Mouse (Mus musculus): ENCODE data around the gene Tgfb2. TPM values are rescaled to one million over a fixed set of nuclear protein-coding genes. Genes with fewer than 3 reads are reported as not detected.
A peak's percentile ranks its signal among the peaks of the same experiment; 100 is the strongest.

The Tgfb2 gene
- total RNA-seq, 1 experiment from 2014 or later, result not detected

DNA sequence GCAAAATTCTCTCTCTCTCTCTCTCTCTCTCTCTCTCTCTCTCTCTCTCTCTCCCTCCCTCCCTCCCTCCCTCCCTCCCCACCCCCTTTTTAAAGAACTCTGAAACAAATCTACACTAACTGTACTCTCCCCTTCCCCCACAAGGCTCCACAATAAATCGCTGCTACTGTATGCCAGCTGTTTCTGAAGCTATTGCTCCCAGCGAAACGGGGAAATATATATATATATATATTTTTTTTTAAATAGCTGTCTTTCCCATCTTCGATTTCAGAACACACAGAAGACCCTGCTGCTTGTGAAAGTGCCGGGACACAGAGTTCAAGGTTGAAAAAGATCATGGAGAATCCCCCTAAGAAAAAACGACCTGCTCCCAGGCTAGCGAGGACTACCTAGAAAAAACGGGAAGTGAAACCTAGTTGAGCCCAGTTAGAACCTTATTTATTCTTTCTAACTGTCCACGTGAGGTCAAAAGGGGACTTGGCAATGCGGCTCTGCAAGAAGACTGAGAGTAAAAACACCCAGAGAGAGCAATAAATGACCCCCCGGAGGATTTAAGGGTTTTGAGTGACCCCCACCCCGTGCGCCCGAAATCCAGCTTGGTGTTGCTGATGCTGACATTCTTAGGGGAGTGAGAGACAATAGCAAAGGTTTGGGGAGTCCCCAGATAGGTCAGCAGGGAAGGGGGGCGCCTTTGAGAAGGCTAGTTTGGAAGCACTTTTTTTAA is 2.4 kb downstream of the Tgfb2 start:
- ATAC-seq (replicated peaks; ENCODE audit: low read depth, poor library complexity, severe bottlenecking), result peak; percentile 42; the same call in 1 of the 2 replicates

DNA sequence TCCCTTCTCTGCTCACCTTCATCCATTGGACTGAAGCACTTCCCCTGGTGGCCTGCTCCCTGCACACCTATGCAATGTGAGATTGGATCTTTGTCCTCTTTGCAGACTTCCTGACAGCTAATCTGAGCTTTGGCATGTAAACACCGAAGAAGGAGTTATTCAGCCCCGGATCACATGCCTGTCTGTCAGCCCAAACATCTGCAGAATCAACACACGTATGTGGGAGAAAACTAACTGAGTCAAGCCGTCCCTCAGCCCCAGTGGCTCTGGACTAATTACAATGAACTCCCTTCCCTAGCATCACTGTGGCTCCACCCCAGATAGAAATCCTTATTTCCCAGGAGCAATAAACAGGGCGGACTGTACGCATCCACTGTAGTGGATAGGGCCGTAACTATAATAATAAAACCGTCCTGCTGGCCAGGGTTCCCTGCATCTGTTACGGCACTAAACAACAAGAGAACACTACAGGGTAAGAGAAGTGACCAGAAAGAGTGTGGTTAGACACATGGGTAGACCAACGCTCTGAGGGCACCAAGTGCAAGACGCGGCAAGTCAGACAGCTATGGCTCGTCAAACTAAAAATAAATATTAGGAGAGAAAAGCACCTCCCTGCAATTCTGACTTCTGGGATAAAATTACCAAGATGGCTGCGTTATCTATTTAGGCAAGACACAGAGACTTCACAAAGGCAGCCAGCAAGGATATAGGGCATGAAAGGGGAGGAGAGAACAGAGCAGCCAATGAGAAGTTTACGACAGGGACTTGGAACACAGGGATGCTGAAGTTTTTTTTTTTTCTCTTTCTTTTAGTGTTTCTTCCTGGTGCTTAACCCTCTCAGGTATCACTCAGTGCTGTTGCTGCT is 3.2 kb downstream of the Tgfb2 start:
- ATAC-seq (replicated peaks; ENCODE audit: low read depth, poor library complexity, severe bottlenecking), result no peak

DNA sequence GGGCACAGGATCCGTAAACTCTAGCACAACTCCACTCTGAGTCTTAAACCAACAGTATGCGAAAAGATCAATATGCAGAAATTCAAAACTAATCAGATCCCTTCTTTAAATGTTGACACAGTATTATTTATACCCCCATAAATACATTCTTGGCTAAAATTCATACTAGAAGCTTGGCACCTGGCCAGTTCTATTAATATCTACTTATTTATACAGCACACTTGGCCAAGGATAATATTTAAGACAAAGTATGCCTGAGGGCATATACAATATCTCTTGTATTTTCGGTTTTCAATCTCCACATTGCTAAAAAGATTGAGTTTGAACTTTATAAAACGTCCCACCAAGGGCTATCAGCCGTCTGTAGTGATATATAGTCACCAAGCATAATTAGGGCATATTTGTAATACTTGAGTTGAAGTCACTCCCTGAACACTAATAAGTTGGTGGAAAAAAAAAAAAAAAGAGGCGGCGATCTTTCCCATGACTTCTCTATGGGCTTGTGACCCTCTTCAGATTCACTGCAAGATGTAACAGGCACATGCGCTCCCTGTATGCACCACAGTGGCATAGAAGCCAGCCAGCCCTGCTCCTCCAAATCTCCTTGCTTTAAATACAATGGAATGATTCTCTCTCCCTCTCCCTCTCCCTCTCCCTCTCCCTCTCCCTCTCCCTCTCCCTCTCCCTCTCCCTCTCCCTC is 4.4 kb downstream of the Tgfb2 start:
- no peak for ATAC-seq (replicated peaks; ENCODE audit: low read depth, poor library complexity, severe bottlenecking)

DNA sequence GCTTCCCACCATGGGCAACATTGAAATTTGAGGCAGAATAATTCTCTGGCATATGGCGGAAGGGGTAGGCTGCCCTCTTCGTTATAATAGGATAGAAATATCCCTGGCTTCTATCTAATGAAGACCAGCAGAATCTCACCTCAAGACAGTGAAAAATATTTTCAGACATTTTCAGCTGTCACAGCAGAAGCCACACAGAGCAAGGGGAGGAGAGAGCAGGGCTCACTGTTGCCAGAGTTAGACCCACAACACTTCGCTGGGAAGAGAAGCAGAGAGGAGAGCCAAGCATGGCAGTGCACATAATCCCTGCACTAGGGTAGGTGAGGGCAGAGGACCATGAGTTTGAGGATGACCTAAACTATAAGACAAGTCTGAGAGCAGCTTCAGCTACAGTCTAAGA is 5.3 kb downstream of the Tgfb2 start:
- ATAC-seq (replicated peaks; ENCODE audit: low read depth, poor library complexity, severe bottlenecking), result no peak

DNA sequence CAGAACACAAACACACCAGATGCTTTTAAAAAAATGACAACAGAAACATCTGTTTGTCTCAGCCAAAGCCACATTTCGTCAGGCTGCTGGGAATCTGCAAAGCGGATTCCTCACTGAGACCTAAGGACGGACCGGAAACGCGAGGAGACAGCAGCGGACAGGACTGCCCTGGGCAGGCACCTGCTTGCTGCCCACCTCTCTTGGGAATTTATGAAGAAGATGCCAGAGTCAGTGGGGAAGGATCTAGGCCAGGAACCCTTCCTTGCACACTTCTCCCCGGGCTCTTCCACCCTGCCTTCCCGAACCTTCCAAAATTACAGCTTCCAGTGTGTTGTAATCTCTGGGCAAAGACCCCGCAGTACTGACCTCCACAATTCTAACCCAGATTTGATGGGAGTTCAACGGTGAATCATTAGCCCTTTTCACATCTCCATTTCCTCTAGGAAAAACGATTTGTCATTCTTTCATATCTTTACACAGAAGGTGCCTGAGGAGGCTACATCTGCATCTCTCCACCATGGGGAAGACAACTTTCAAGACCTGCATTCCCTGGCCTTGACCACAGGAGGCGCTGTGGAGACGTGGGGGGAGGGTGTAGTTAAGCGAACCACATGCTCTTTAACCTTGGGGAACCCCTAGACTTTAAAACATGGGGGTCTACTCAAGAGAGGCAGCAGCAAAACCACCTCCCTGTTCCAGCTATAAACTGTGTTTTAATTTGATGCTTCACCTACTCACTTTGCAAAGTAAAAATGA is 7.0 kb downstream of the Tgfb2 start:
- peak; percentile 57 for ATAC-seq (replicated peaks; ENCODE audit: low read depth, poor library complexity, severe bottlenecking)

DNA sequence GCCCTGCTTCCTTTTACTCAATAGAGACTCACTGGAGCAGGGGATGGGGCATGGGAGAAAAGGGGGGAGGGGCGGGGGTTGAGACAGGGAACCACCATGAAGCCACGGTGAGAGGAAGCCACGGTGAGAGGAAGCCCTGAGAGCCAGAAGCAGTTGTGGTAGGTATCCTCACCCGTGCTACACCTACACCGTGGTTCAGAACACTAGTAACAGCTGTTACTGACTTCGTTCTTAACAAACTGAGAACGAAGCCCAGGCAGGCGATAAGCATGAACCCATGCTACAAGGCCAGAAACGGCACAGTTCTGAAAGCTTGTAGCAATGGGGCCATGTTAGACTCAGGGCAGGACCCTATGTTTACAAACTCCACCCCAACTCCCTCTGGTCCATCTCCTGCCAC is 9.6 kb downstream of the Tgfb2 start:
- ATAC-seq (replicated peaks; ENCODE audit: low read depth, poor library complexity, severe bottlenecking), result no peak

DNA sequence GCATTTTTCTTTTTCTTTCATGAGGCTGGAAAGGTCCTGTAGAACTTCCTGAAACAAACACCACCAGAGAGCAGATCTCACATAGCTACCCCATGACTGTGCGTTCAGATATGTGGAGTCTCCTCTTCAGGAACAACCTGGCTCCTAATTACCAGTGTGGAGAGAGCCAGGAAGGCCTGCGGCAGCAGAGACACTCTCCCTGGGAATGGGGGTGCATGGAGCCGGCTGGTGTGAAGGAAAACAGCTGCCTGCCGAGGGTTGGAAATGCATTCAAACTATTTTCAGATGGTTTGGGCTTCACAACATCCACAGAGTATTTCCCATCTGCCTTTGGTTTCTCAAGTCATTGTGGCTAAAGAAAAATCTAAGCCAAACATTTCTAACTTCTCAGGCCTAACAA is 10.4 kb downstream of the Tgfb2 start:
- no peak for ATAC-seq (replicated peaks; ENCODE audit: low read depth, poor library complexity, severe bottlenecking)

DNA sequence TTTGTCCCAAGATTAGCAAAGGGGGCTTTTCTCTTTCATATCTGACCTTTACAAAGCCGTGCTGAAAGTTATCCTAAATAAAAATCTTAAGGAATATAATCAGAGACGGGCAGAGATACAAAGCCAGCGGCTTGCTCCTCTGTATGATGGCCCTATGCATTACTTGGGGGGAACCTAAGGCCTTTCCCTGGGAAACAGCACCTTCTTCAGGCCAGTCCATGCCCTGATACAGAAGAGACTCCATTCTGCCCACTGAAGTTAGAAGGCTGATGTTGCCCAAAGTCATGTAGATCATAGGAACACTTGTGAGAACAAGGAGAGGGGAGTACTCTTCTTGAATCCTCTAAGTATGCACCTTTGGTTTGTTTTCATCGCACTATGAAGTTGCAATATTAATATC is 13.4 kb downstream of the Tgfb2 start:
- no peak for ATAC-seq (replicated peaks; ENCODE audit: low read depth, poor library complexity, severe bottlenecking)

DNA sequence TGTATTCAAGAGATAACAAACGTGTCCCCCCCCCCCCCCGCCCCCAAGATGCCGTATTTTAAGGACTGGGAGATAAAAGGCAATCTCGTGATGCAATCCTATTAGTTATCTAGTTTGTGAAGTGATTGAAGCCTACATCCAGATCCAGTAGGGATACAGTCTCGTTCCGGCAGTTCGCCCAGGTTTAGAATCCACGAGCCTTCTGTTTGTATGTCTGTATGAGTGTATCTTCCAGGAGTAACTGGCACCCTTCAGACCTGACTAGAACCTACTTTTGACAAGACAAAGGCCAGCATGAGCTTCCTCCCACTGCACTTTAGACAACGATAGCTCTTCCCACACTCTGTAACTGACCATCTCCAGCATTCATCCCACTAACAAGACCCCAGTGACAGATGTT is 14.1 kb downstream of the Tgfb2 start:
- no peak for ATAC-seq (replicated peaks; ENCODE audit: low read depth, poor library complexity, severe bottlenecking)

DNA sequence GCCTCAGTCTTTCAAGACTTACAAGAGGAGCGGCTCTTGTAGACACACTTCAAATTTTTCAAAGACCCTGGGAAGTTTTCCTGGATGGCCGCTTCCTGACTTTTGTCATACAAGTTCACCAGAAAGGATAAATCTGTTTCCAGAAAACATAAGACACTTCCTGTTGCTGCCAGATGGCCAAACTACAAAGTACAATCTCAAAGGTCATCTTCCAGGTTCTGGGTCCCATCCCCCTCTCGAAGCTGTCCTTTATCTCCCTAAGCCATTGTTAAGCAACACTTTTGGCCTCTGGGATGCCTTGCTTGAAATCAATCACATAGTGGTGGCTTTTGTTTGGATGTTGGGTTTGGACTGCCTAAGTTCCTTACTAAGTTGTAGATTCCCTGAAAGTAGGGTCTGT is 21.7 kb downstream of the Tgfb2 start:
- ATAC-seq (replicated peaks; ENCODE audit: low read depth, poor library complexity, severe bottlenecking), result no peak

DNA sequence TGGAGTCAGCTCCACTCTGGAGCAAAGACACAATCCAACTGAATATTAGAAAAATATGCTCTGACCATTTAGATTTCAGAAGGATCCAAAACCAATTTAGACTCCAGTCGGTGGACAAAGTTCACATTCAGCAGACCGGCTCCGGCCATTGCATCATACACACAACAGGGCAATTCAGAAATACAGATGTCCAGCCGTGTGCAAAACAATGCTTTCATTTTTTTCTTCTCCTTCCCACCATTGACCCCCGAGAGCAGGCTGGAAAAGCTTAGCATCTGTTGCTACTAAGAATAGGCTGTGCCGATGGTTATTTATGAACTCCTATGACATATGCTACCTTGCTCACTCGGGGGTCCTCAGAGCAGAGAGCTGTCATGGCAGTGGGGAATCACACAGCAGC is 23.2 kb downstream of the Tgfb2 start:
- no peak for ATAC-seq (replicated peaks; ENCODE audit: low read depth, poor library complexity, severe bottlenecking)

DNA sequence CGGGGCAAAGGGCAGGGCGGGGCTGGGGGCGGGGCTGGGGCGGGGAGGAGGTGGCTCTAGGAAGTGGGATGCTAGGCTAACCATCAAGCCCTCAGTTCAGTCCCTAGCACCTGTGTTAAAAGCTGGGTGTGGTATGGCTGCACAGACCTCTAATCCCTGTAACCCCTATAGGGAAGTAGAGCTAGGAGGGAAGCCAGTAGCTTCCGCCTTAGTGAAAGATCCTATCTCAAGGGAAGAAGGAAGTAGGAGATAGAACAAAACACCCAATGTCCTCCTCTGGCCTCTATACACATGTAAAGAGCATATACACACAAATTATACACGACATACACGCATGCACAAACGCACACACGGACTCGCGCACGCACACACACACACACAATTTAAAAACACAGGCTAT is 28.2 kb downstream of the Tgfb2 start:
- ATAC-seq (replicated peaks; ENCODE audit: low read depth, poor library complexity, severe bottlenecking), result peak; percentile 39; the same call in 1 of the 2 replicates

DNA sequence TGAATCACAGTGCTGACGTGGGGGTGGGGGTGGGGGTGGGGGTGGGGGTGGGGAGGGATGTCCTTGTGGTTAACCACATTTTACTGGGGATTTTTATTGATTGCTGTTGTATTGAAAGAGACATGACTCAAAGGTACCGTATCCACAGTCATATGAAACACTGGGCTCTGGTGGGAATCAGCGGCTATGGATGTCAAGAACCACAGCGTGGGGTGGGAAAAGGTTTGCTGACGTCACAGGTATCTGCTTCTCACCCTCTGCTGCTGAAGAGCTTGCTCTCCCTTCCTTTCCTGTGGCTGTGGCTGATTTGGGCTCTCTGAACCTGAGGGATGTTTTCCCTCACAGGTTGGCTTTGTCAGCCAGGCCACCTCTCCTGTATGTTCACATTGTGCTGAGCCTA is 29.6 kb downstream of the Tgfb2 start:
- ATAC-seq (replicated peaks; ENCODE audit: low read depth, poor library complexity, severe bottlenecking), result no peak

DNA sequence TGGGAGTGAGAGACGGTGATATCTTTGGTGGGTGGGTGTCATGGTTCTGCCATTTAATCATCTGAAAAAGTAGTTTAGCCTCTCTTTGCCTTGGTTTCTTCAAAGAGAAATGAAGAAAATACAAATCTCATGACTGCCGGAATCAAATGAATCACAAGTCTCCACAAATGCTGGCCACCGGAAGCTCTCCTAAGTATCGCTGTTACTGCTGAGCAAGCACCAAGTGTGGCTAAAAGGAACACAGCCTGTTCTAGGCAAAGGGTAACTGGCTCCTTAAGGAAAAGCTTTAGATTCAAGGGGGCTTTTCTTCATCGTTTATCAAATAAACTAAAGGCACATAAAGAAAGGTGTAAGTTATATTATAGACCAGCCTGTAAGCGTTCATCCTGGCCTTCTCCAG is 30.5 kb downstream of the Tgfb2 start:
- ATAC-seq (replicated peaks; ENCODE audit: low read depth, poor library complexity, severe bottlenecking), result no peak

DNA sequence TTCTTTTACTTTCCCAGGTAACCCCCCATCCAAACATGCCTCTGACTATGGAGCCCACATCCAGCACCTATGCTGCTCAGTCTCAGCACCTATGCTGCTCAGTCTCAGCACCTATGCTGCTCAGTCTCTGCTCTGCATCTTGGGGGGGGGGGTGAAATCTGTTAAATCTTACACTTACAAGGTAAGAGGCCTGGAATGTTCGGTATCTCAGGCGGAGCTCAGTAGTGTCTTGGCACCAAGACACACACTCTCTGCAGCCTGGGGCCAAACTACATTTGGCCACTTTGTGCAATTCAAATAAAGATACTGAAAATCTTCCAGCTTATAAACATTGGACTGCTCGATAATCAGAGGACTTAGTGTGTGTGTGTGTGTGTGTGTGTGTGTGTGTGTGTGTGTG is 31.2 kb downstream of the Tgfb2 start:
- no peak for ATAC-seq (replicated peaks; ENCODE audit: low read depth, poor library complexity, severe bottlenecking)

DNA sequence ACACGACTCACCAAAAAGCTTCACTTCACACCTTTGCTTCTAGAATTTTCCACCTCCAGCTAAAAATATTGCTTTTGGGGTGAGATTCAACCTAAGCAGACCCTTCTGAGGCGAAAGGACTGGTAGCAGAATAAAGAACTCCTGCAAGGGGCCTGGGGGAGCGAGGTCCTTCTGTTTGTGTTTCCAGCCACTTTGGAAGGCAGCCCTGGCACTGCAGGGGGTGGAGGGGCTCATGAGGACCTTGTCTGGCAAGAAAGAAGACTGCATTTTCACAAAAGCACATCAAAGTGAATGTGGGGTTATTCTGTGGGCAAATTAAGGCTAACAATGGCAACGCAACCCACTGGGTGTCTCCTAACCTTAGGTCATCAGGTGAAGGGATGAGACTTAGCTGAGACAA is 32.6 kb downstream of the Tgfb2 start:
- ATAC-seq (replicated peaks; ENCODE audit: low read depth, poor library complexity, severe bottlenecking), result no peak

DNA sequence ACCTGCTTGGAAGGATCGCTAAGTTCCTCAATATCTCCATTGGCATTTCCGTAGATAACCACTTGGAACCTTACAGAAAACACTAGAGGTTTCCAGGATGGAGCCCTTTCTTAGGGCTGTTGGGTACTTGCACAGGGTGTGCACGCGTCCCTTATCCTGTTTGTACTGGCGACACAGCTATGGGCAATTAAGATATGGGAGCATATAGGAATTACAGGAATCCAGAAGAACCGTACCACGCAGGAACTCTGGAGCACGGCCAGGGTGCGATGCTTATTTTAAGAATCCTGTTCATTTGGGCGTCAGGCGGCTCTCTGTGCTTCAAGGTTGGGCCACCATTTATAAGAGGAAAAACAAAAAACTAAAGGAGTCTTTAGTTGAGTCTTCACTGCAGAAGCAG is 42.4 kb downstream of the Tgfb2 start:
- ATAC-seq (replicated peaks; ENCODE audit: low read depth, poor library complexity, severe bottlenecking), result no peak

DNA sequence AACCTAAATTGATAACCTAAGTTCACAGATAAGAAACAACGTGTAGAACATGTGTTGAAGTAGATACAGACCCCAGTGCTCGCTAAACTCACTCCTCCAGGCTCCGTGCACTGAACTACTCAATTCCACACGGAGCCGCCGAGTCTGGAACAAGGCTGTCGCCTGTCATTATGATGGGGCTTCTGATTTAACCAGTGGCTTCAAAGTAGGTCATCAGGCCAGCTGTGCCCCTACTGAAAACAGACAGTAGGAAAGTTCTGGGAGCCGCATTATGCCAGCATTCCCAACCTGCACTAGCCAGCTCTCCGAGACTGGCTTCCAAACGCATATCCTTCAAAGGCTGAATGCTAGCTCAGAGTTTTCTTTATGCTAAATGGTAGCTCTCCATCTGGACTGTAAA is 42.8 kb downstream of the Tgfb2 start:
- ATAC-seq (replicated peaks; ENCODE audit: low read depth, poor library complexity, severe bottlenecking), result no peak

DNA sequence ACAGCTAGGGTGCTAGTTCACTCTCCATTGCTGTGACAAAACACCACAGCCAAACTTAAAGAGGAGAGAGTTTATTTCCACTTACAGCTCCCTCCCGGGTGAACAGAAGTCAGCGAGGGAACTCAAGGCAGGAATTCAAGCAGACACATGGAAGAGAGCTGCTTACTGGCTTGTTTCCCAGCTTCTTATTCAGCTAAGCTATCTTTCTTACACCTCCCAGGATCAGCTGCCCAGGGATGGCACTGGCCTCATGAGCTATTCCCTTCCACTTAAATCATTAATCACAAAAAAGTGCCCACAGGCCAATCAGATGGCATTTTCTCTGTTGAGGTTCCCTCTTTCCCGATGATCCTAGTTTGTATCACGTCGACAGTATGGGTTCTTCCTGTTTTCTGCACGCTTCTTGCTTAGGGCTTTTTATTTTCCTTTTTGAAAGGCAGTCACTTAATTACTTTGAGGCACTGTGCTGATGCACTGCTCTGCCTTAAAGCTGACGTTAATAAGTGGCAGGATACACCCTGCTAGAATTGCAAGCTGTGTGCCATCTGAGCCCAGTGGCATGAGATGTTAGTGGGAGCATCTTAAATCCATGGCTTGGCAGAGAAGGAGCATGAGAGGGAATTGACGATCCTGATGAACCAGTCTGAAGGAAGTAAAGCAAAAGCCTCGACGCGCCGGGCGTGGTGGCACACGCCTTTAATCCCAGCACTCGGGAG is 44.4 kb downstream of the Tgfb2 start:
- ATAC-seq (replicated peaks; ENCODE audit: low read depth, poor library complexity, severe bottlenecking), result no peak

DNA sequence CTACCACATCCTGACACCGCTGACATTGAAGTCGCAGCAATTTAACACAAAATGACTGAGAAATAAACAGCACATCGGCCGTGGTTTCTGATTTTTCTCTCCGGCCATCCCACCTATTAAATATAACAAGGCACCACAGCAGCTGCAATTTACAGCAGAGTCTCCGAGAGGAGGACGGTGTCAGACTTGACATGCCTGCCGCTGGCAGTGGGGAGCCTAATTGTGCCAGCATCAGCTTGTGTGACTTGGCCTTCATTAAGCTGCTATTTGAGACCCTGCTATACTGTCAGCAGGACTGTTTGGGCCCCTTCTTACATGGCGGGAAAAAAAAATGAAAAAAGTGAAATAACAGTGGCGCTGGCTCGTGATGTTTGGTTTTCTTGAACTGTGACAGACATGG is 47.0 kb downstream of the Tgfb2 start:
- ATAC-seq (replicated peaks; ENCODE audit: low read depth, poor library complexity, severe bottlenecking), result no peak
